Mouse (Mus musculus): ENCODE measurements at regions not wholly inside any gene's neighbourhood (a gene's known extent, or its start where the extent isn't known, plus 50 kb on each side); places are given as distances from the start of the nearest gene placed in this dataset.

GRCm38 (mm10) chr10:98629248-98629647 is 285.0 kb upstream of the Atp2b1 start:
- H3K27ac ChIP-seq (ENCODE audit: low read length), result no peak overlapping the region
- no peak overlapping the region for H3K4me3 ChIP-seq (ENCODE audit: low read length)
- 0 out of 2 replicates have a peak, but pooled peaks cover 3% of the 10 kb centered on the region for H3K4me1 ChIP-seq (ENCODE audit: control insufficient read depth, insufficient read depth, low read length)
- ATAC-seq, result no peak
- WGBS, result 21% methylated on average over 3 of the region's 3 CpGs
- no peaks in the 10 kb centered on the region for H3K36me3 ChIP-seq (ENCODE audit: control insufficient read depth, insufficient read depth, low read length)
- H3K4me2 ChIP-seq (ENCODE audit: low read depth, low read length), result no peak overlapping the region
- H3K9ac ChIP-seq (ENCODE audit: low read depth, low read length), result no peak overlapping the region
- H3K9me3 ChIP-seq (ENCODE audit: control insufficient read depth, low read length), result no peaks in the 10 kb centered on the region
- no peaks in the 10 kb centered on the region for H3K27me3 ChIP-seq (replicated peaks; ENCODE audit: control insufficient read depth, insufficient read depth, low read length)

- H3K4me2 ChIP-seq (ENCODE audit: low read depth, low read length), result no peak overlapping the region
- no peaks in the 10 kb centered on the region for H3K9me3 ChIP-seq (ENCODE audit: control insufficient read depth, low read length)
- H3K27ac ChIP-seq (ENCODE audit: low read length), result no peak overlapping the region
- no peak overlapping the region for H3K4me3 ChIP-seq (ENCODE audit: low read length)
- WGBS, result 79% methylated on average over 14 of the region's 14 CpGs
- no peaks in the 10 kb centered on the region for H3K4me1 ChIP-seq (ENCODE audit: control insufficient read depth, insufficient read depth, low read length)
- H3K27me3 ChIP-seq (replicated peaks; ENCODE audit: control insufficient read depth, insufficient read depth, low read length), result no peaks in the 10 kb centered on the region
- no peaks in the 10 kb centered on the region for H3K36me3 ChIP-seq (ENCODE audit: control insufficient read depth, insufficient read depth, low read length)
- ATAC-seq, result no peak
- H3K9ac ChIP-seq (ENCODE audit: low read depth, low read length), result no peak overlapping the region
These were observed 276.2 kb upstream of the Atp2b1 start for GRCm38 (mm10) chr10:98637759-98638611.

GRCm38 (mm10) chr10:98645681-98646122 is 268.5 kb upstream of the Atp2b1 start:
- Histone ChIP-seq H3K4me3 (ENCODE audit: low read length) (no peak overlapping the region), H3K27ac (ENCODE audit: low read length) (no peak overlapping the region), H3K36me3 (ENCODE audit: control insufficient read depth, insufficient read depth, low read length) (no peaks in the 10 kb centered on the region), H3K27me3 (replicated peaks; ENCODE audit: control insufficient read depth, insufficient read depth, low read length) (no peaks in the 10 kb centered on the region), H3K4me2 (ENCODE audit: low read depth, low read length) (no peak overlapping the region), H3K9ac (ENCODE audit: low read depth, low read length) (no peak overlapping the region), H3K4me1 (ENCODE audit: control insufficient read depth, insufficient read depth, low read length) (no peaks in the 10 kb centered on the region), H3K9me3 (ENCODE audit: control insufficient read depth, low read length) (no peaks in the 10 kb centered on the region)
- ATAC-seq, result no peak
- whole genome bisulfite sequencing, result 87% methylated on average over 10 of the region's 10 CpGs

GRCm38 (mm10) chr10:98646311-98646999 is 267.8 kb upstream of the Atp2b1 start:
- WGBS, result 83% methylated on average over 8 of the region's 8 CpGs
- Histone ChIP-seq H3K9me3 (ENCODE audit: control insufficient read depth, low read length) (no peaks in the 10 kb centered on the region), H3K4me3 (ENCODE audit: low read length) (no peak overlapping the region), H3K9ac (ENCODE audit: low read depth, low read length) (no peak overlapping the region), H3K27me3 (replicated peaks; ENCODE audit: control insufficient read depth, insufficient read depth, low read length) (no peaks in the 10 kb centered on the region), H3K36me3 (ENCODE audit: control insufficient read depth, insufficient read depth, low read length) (no peaks in the 10 kb centered on the region), H3K27ac (ENCODE audit: low read length) (no peak overlapping the region), H3K4me2 (ENCODE audit: low read depth, low read length) (no peak overlapping the region), H3K4me1 (ENCODE audit: control insufficient read depth, insufficient read depth, low read length) (no peaks in the 10 kb centered on the region)
- ATAC-seq, result no peak

- Histone ChIP-seq H3K9ac (ENCODE audit: low read depth, low read length) (no peak overlapping the region), H3K27me3 (replicated peaks; ENCODE audit: control insufficient read depth, insufficient read depth, low read length) (no peaks in the 10 kb centered on the region), H3K9me3 (ENCODE audit: control insufficient read depth, low read length) (no peaks in the 10 kb centered on the region), H3K4me3 (ENCODE audit: low read length) (no peak overlapping the region), H3K4me1 (ENCODE audit: control insufficient read depth, insufficient read depth, low read length) (no peaks in the 10 kb centered on the region), H3K36me3 (ENCODE audit: control insufficient read depth, insufficient read depth, low read length) (no peaks in the 10 kb centered on the region), H3K27ac (ENCODE audit: low read length) (no peak overlapping the region), H3K4me2 (ENCODE audit: low read depth, low read length) (no peak overlapping the region)
- WGBS, result 94% methylated on average over 7 of the region's 7 CpGs
- ATAC-seq, result no peak
These were observed 265.4 kb upstream of the Atp2b1 start for GRCm38 (mm10) chr10:98648710-98649245.

- Histone ChIP-seq H3K36me3 (ENCODE audit: control insufficient read depth, insufficient read depth, low read length) (no peaks in the 10 kb centered on the region), H3K27ac (ENCODE audit: low read length) (no peak overlapping the region), H3K4me1 (ENCODE audit: control insufficient read depth, insufficient read depth, low read length) (no peaks in the 10 kb centered on the region), H3K9ac (ENCODE audit: low read depth, low read length) (no peak overlapping the region), H3K4me2 (ENCODE audit: low read depth, low read length) (no peak overlapping the region), H3K9me3 (ENCODE audit: control insufficient read depth, low read length) (no peaks in the 10 kb centered on the region), H3K27me3 (replicated peaks; ENCODE audit: control insufficient read depth, insufficient read depth, low read length) (no peaks in the 10 kb centered on the region), H3K4me3 (ENCODE audit: low read length) (no peak overlapping the region)
- ATAC-seq, result no peak
- 71% methylated on average over 4 of the region's 4 CpGs for WGBS
These were observed 263.7 kb upstream of the Atp2b1 start for GRCm38 (mm10) chr10:98650533-98650932.

GRCm38 (mm10) chr10:98651127-98651526 is 263.1 kb upstream of the Atp2b1 start:
- Histone ChIP-seq H3K9me3 (ENCODE audit: control insufficient read depth, low read length) (no peaks in the 10 kb centered on the region), H3K36me3 (ENCODE audit: control insufficient read depth, insufficient read depth, low read length) (no peaks in the 10 kb centered on the region), H3K27ac (ENCODE audit: low read length) (no peak overlapping the region), H3K4me3 (ENCODE audit: low read length) (no peak overlapping the region), H3K4me1 (ENCODE audit: control insufficient read depth, insufficient read depth, low read length) (no peaks in the 10 kb centered on the region), H3K4me2 (ENCODE audit: low read depth, low read length) (no peak overlapping the region), H3K27me3 (replicated peaks; ENCODE audit: control insufficient read depth, insufficient read depth, low read length) (no peaks in the 10 kb centered on the region), H3K9ac (ENCODE audit: low read depth, low read length) (no peak overlapping the region)
- WGBS, result 82% methylated on average over 6 of the region's 6 CpGs
- no peak for ATAC-seq

- WGBS, result 89% methylated on average over 5 of the region's 5 CpGs
- Histone ChIP-seq H3K27me3 (replicated peaks; ENCODE audit: control insufficient read depth, insufficient read depth, low read length) (no peaks in the 10 kb centered on the region), H3K9me3 (ENCODE audit: control insufficient read depth, low read length) (no peaks in the 10 kb centered on the region), H3K4me3 (ENCODE audit: low read length) (no peak overlapping the region), H3K27ac (ENCODE audit: low read length) (no peak overlapping the region), H3K36me3 (ENCODE audit: control insufficient read depth, insufficient read depth, low read length) (no peaks in the 10 kb centered on the region), H3K4me2 (ENCODE audit: low read depth, low read length) (no peak overlapping the region), H3K9ac (ENCODE audit: low read depth, low read length) (no peak overlapping the region), H3K4me1 (ENCODE audit: control insufficient read depth, insufficient read depth, low read length) (no peaks in the 10 kb centered on the region)
- ATAC-seq, result peak; percentile 62
These were observed 262.6 kb upstream of the Atp2b1 start for GRCm38 (mm10) chr10:98651599-98651998.

GRCm38 (mm10) chr10:98652084-98652483 is 262.1 kb upstream of the Atp2b1 start:
- Histone ChIP-seq H3K9me3 (ENCODE audit: control insufficient read depth, low read length) (no peaks in the 10 kb centered on the region), H3K4me2 (ENCODE audit: low read depth, low read length) (no peak overlapping the region), H3K9ac (ENCODE audit: low read depth, low read length) (no peak overlapping the region), H3K27ac (ENCODE audit: low read length) (no peak overlapping the region), H3K27me3 (replicated peaks; ENCODE audit: control insufficient read depth, insufficient read depth, low read length) (no peaks in the 10 kb centered on the region), H3K4me3 (ENCODE audit: low read length) (no peak overlapping the region), H3K4me1 (ENCODE audit: control insufficient read depth, insufficient read depth, low read length) (no peaks in the 10 kb centered on the region), H3K36me3 (ENCODE audit: control insufficient read depth, insufficient read depth, low read length) (no peaks in the 10 kb centered on the region)
- ATAC-seq, result peak; percentile 94
- WGBS, result 72% methylated on average over 2 of the region's 2 CpGs

Data from intestine, embryonic 16.5 days (tissue).